Mouse (Mus musculus): ENCODE data around the gene Rrp8. TPM values are rescaled to one million over a fixed set of nuclear protein-coding genes. Genes with fewer than 3 reads are reported as not detected.
A peak's percentile ranks its signal among the peaks of the same experiment; 100 is the strongest.

Rrp8 gene
- total RNA-seq (2018; cell fraction: chromatin; rRNA removed): 10 to 100 TPM in 21 of 26 experiments, 1 to 10 TPM in 5; 3.9 to 30.1 (median 17.4) TPM
- total RNA-seq (2018; cell fraction: cytosol; rRNA removed): 10 to 100 TPM in 17 of 26 experiments, 1 to 10 TPM in 9; 7.1 to 17.9 (median 12.1) TPM
- total RNA-seq (2018; cell fraction: nucleus; rRNA removed): 10 to 100 TPM in 12 of 26 experiments, 1 to 10 TPM in 14; 3.1 to 24.4 (median 9.5) TPM
- 12.9 to 21.2 TPM (median 19.6 TPM) in 3 replicates for polyA plus RNA-seq (2018)

- peak within 1 kb of the TSS; percentile 90 for H3K27ac ChIP-seq
- 1% methylated on average over 30 of the region's 30 CpGs for WGBS (ENCODE audit: missing documents)
- H3K79me2 ChIP-seq (ENCODE audit: inconsistent target): peaks cover 59% of the 10 kb centered on the region
- peaks cover 42% of the 10 kb centered on the region for H3K36me3 ChIP-seq (ENCODE audit: inconsistent target)
- peak within 1 kb of the TSS; percentile 99 for H3K4me3 ChIP-seq (ENCODE audit: inconsistent target)
These were observed at the start of gene Rrp8 for GRCm38 (mm10) chr7:105736911-105737521. Gene Rrp8 (minus strand): TSS chr7:105737385.

GRCm38 (mm10) chr7:105786506-105787284 is 49.5 kb upstream of the Rrp8 start:
- no peaks in the 10 kb centered on the region for H3K36me3 ChIP-seq (ENCODE audit: inconsistent target)
- no peak overlapping the region for H3K4me3 ChIP-seq (ENCODE audit: inconsistent target)
- no peaks in the 10 kb centered on the region for H3K79me2 ChIP-seq (ENCODE audit: inconsistent target)
- WGBS (ENCODE audit: missing documents): 61% methylated on average over 8 of the region's 20 CpGs
- no peak overlapping the region for H3K27ac ChIP-seq

- Histone ChIP-seq H3K27ac (no peak overlapping the region), H3K36me3 (ENCODE audit: inconsistent target) (no peaks in the 10 kb centered on the region), H3K4me3 (ENCODE audit: inconsistent target) (no peak overlapping the region), H3K79me2 (ENCODE audit: inconsistent target) (no peaks in the 10 kb centered on the region)
- WGBS (ENCODE audit: missing documents): 81% methylated on average over 4 of the region's 4 CpGs
These were observed 47.4 kb upstream of the Rrp8 start for GRCm38 (mm10) chr7:105784556-105784955.

GRCm38 (mm10) chr7:105783861-105784260 is 46.7 kb upstream of the Rrp8 start:
- no peaks in the 10 kb centered on the region for H3K36me3 ChIP-seq (ENCODE audit: inconsistent target)
- 76% methylated on average over 4 of the region's 4 CpGs for WGBS (ENCODE audit: missing documents)
- H3K4me3 ChIP-seq (ENCODE audit: inconsistent target): no peak overlapping the region
- no peak overlapping the region for H3K27ac ChIP-seq
- no peaks in the 10 kb centered on the region for H3K79me2 ChIP-seq (ENCODE audit: inconsistent target)

- Histone ChIP-seq H3K36me3 (ENCODE audit: inconsistent target) (no peaks in the 10 kb centered on the region), H3K4me3 (ENCODE audit: inconsistent target) (no peak overlapping the region), H3K27ac (peak overlapping the region; percentile 72), H3K79me2 (ENCODE audit: inconsistent target) (no peaks in the 10 kb centered on the region)
- WGBS (ENCODE audit: missing documents): 26% methylated on average over 4 of the region's 4 CpGs
These were observed 41.5 kb upstream of the Rrp8 start for GRCm38 (mm10) chr7:105778553-105779265.

GRCm38 (mm10) chr7:105777797-105778552 is 40.8 kb upstream of the Rrp8 start:
- no peaks in the 10 kb centered on the region for H3K79me2 ChIP-seq (ENCODE audit: inconsistent target)
- no peaks in the 10 kb centered on the region for H3K36me3 ChIP-seq (ENCODE audit: inconsistent target)
- H3K27ac ChIP-seq: peak overlapping the region; percentile 72
- 19% methylated on average over 13 of the region's 13 CpGs for WGBS (ENCODE audit: missing documents)
- no peak overlapping the region for H3K4me3 ChIP-seq (ENCODE audit: inconsistent target)

- Histone ChIP-seq H3K4me3 (ENCODE audit: inconsistent target) (no peak overlapping the region), H3K36me3 (ENCODE audit: inconsistent target) (no peaks in the 10 kb centered on the region), H3K27ac (peak overlapping the region; percentile 72), H3K79me2 (ENCODE audit: inconsistent target) (no peaks in the 10 kb centered on the region)
- 88% methylated on average over 1 of the region's 1 CpGs for WGBS (ENCODE audit: missing documents)
These were observed 40.1 kb upstream of the Rrp8 start for GRCm38 (mm10) chr7:105777316-105777715.

GRCm38 (mm10) chr7:105776026-105776425 is 38.8 kb upstream of the Rrp8 start:
- Histone ChIP-seq H3K27ac (no peak overlapping the region), H3K79me2 (ENCODE audit: inconsistent target) (no peaks in the 10 kb centered on the region), H3K36me3 (ENCODE audit: inconsistent target) (no peaks in the 10 kb centered on the region), H3K4me3 (ENCODE audit: inconsistent target) (no peak overlapping the region)
- WGBS (ENCODE audit: missing documents): 96% methylated on average over 2 of the region's 2 CpGs

- no peaks in the 10 kb centered on the region for H3K79me2 ChIP-seq (ENCODE audit: inconsistent target)
- H3K4me3 ChIP-seq (ENCODE audit: inconsistent target): no peak overlapping the region
- WGBS (ENCODE audit: missing documents): 80% methylated on average over 8 of the region's 8 CpGs
- no peaks in the 10 kb centered on the region for H3K36me3 ChIP-seq (ENCODE audit: inconsistent target)
- no peak overlapping the region for H3K27ac ChIP-seq
These were observed 37.5 kb upstream of the Rrp8 start for GRCm38 (mm10) chr7:105774661-105775060.

- Histone ChIP-seq H3K27ac (no peak overlapping the region), H3K36me3 (ENCODE audit: inconsistent target) (no peaks in the 10 kb centered on the region), H3K79me2 (ENCODE audit: inconsistent target) (no peaks in the 10 kb centered on the region), H3K4me3 (ENCODE audit: inconsistent target) (no peak overlapping the region)
- 94% methylated on average over 5 of the region's 5 CpGs for WGBS (ENCODE audit: missing documents)
These were observed 35.9 kb upstream of the Rrp8 start for GRCm38 (mm10) chr7:105773041-105773440.

GRCm38 (mm10) chr7:105772331-105772730 is 35.1 kb upstream of the Rrp8 start:
- WGBS (ENCODE audit: missing documents): 94% methylated on average over 15 of the region's 15 CpGs

GRCm38 (mm10) chr7:105769959-105770358 is 32.8 kb upstream of the Rrp8 start:
- Histone ChIP-seq H3K4me3 (ENCODE audit: inconsistent target) (no peak overlapping the region), H3K36me3 (ENCODE audit: inconsistent target) (no peaks in the 10 kb centered on the region), H3K79me2 (ENCODE audit: inconsistent target) (no peaks in the 10 kb centered on the region), H3K27ac (no peak overlapping the region)
- WGBS (ENCODE audit: missing documents): 95% methylated on average over 3 of the region's 3 CpGs

More at GRCm38 (mm10) chr7:105772331-105772730, 35.1 kb upstream of the Rrp8 start:
- Histone ChIP-seq H3K4me3 (ENCODE audit: inconsistent target) (no peak overlapping the region), H3K36me3 (ENCODE audit: inconsistent target) (no peaks in the 10 kb centered on the region), H3K27ac (no peak overlapping the region), H3K79me2 (ENCODE audit: inconsistent target) (no peaks in the 10 kb centered on the region)

GRCm38 (mm10) chr7:105767729-105768165 is 30.6 kb upstream of the Rrp8 start:
- H3K27ac ChIP-seq: peak overlapping the region; percentile 65
- 19% methylated on average over 6 of the region's 6 CpGs for WGBS (ENCODE audit: missing documents)

GRCm38 (mm10) chr7:105764331-105764730 is 27.1 kb upstream of the Rrp8 start:
- Histone ChIP-seq H3K4me3 (ENCODE audit: inconsistent target) (no peak overlapping the region), H3K36me3 (ENCODE audit: inconsistent target) (no peaks in the 10 kb centered on the region), H3K27ac (no peak overlapping the region), H3K79me2 (ENCODE audit: inconsistent target) (no peaks in the 10 kb centered on the region)
- WGBS (ENCODE audit: missing documents): 95% methylated on average over 11 of the region's 11 CpGs

More at GRCm38 (mm10) chr7:105767729-105768165, 30.6 kb upstream of the Rrp8 start:
- Histone ChIP-seq H3K36me3 (ENCODE audit: inconsistent target) (no peaks in the 10 kb centered on the region), H3K4me3 (ENCODE audit: inconsistent target) (no peak overlapping the region), H3K79me2 (ENCODE audit: inconsistent target) (no peaks in the 10 kb centered on the region)
